Mouse (Mus musculus) CH12.LX (cell line): ENCODE results near the gene 1500015O10Rik.

ENCODE experiments used
- BHLHE40 ChIP-seq: IDR thresholded peaks from 2 replicates; pipeline ENCODE4 v1.6.1; 2011; ENCODE audit warnings: mild to moderate bottlenecking, low read depth, low read length, improper control_type of control experiment
- CHD1 ChIP-seq: IDR thresholded peaks from 2 replicates; pipeline ENCODE4 v1.6.1; 2012; ENCODE audit warnings: low read depth, low read length, improper control_type of control experiment, inconsistent platforms
- CHD2 ChIP-seq: IDR thresholded peaks from 2 replicates; pipeline ENCODE4 v1.6.1; 2011; ENCODE audit warnings: low read length, improper control_type of control experiment
- CTCF ChIP-seq, 2 experiments: IDR thresholded peaks in 1 of 2; conservative IDR thresholded peaks in 1 of 2; 2 replicates each; pipeline ENCODE4 v1.5.1; 2011 to 2012; ENCODE audit warnings: low read depth in 2 of 2, low read length in 2 of 2, improper control_type of control experiment in 1 of 2, inconsistent platforms in 1 of 2, mild to moderate bottlenecking in 1 of 2, moderate library complexity in 1 of 2
- EP300 ChIP-seq: IDR thresholded peaks from 2 replicates; pipeline ENCODE4 v1.6.1; 2011; ENCODE audit warnings: low read length, improper control_type of control experiment
- ETS1 ChIP-seq: conservative IDR thresholded peaks from 2 replicates; pipeline ENCODE4 v1.6.1; 2012; ENCODE audit warnings: low read depth, mild to moderate bottlenecking, inconsistent platforms, low read length, improper control_type of control experiment, moderate library complexity
- HCFC1 ChIP-seq: IDR thresholded peaks from 2 replicates; pipeline ENCODE4 v1.6.1; 2012; ENCODE audit warnings: low read depth, mild to moderate bottlenecking, inconsistent platforms, low read length, improper control_type of control experiment
- MEF2A ChIP-seq: IDR thresholded peaks from 2 replicates; pipeline ENCODE4 v1.6.1; 2014; ENCODE audit warnings: low read depth, mild to moderate bottlenecking, inconsistent platforms, low read length, improper control_type of control experiment, borderline replicate concordance
- NELFE ChIP-seq: IDR thresholded peaks from 2 replicates; pipeline ENCODE4 v1.6.1; 2011; ENCODE audit warnings: low read depth, low read length, improper control_type of control experiment
- POLR2A ChIP-seq: IDR thresholded peaks from 2 replicates; pipeline ENCODE4 v1.6.1; 2011; ENCODE audit warnings: low read depth, mild to moderate bottlenecking, improper control_type of control experiment, low read length
- POLR2AphosphoS2 ChIP-seq: IDR thresholded peaks from 2 replicates; pipeline ENCODE4 v1.6.1; 2011; ENCODE audit warnings: low read depth, low read length, improper control_type of control experiment
- RAD21 ChIP-seq: IDR thresholded peaks from 2 replicates; pipeline ENCODE4 v1.6.1; 2011; ENCODE audit warnings: low read depth, mild to moderate bottlenecking, low read length, improper control_type of control experiment, moderate library complexity
- USF1 ChIP-seq: IDR thresholded peaks from 2 replicates; pipeline ENCODE4 v1.6.1; 2014; ENCODE audit warnings: low read depth, mild to moderate bottlenecking, inconsistent platforms, low read length, improper control_type of control experiment
- ZMIZ1 ChIP-seq: IDR thresholded peaks from 2 replicates; pipeline ENCODE4 v1.6.1; 2012; ENCODE audit warnings: low read depth, mild to moderate bottlenecking, inconsistent platforms, low read length, improper control_type of control experiment

- TF ChIP-seq CTCF (conservative IDR thresholded peaks at IDR 0.05 in 1 of 2, IDR thresholded peaks at IDR 0.05 in 1 of 2; ENCODE audit: low read depth in 2 of 2, low read length in 2 of 2) (no peak), NELFE (no peak), CHD1 (no peak), POLR2A (no peak), POLR2AphosphoS2 (no peak), BHLHE40 (no peak), MEF2A (no peak), USF1 (no peak), EP300 (no peak), HCFC1 (no peak), ZMIZ1 (no peak), ETS1 (no peak), CHD2 (no peak), RAD21 (no peak)
Observed at GRCm38 (mm10) chr1:43764481-43764880, 34.1 kb downstream of the 1500015O10Rik start.
